Mouse (Mus musculus) layer of hippocampus, adult 8-10 months (tissue): Measurements from ENCODE around the gene Map1lc3a. TPM values are rescaled to one million over a fixed set of nuclear protein-coding genes. Genes with fewer than 3 reads are reported as not detected.

Experiments used
- DNase-seq, 2 experiments: peaks; one replicate each; pipeline ENCODE4 v3.0.0; 2022; ENCODE audit warnings: low spot score in 2 of 2
- total RNA-seq, 4 experiments: library from RNA; stranded (reverse); gene quantifications; 2 replicates each; pipeline ENCODE4 v1.2.4; 2022

Map1lc3a gene
- 100 to 1,000 TPM; 208 to 237 (median 223) TPM for total RNA-seq

DNA sequence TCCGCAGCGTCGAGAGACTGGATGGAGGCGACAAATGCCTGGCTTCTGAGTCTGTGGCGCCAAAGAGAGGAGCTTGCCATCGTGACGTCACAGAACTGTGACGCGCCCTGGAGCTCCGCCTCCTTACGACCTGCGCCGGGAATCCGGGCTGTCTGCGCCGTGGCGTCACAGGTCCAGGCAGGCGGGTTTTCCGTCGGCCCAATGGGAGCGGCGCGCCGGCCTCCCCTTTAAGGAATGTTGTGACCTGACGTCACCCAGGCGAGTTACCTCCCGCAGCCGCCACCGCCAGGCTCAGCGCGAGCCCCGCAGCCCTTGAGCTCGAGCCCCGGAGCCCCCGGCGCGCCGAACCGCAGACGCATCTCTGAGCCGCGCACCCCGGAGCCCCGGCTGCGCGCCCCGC, at the start of gene Map1lc3a:
Gene Map1lc3a (plus strand): TSS at position 103 of the 400 bp plus-strand sequence.
- DNase-seq: peak; percentile 95 to 99

DNA sequence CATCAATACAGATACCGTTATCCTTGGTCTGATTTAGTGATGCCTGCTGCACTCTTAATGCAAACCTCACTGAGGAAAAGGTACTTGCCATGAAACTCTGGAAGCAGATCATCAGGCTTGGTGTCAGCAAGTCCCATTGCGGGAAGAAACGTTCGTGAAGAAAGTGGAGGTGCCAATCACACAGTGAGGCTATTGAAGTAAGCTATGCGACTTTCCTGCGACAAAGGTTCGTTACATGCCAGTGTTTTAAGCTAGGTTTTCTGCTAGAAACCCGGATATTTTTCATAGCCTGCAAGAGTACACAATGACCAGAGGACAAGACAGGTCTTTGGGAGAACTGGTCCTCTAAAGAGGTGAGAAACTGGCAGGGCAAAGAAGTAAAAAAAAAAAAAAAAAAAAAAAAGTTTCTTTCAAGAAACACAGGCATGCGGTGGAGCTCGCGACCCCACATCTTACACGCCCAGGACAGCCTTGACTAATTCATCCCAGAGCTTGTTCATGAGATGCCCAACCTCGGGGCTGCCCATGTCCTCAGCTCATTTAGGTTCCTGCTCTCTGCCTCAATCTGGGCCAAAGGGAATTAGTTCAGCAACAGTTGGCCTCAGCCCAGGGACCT, 40.2 kb upstream of the Map1lc3a start:
- no peak for DNase-seq

DNA sequence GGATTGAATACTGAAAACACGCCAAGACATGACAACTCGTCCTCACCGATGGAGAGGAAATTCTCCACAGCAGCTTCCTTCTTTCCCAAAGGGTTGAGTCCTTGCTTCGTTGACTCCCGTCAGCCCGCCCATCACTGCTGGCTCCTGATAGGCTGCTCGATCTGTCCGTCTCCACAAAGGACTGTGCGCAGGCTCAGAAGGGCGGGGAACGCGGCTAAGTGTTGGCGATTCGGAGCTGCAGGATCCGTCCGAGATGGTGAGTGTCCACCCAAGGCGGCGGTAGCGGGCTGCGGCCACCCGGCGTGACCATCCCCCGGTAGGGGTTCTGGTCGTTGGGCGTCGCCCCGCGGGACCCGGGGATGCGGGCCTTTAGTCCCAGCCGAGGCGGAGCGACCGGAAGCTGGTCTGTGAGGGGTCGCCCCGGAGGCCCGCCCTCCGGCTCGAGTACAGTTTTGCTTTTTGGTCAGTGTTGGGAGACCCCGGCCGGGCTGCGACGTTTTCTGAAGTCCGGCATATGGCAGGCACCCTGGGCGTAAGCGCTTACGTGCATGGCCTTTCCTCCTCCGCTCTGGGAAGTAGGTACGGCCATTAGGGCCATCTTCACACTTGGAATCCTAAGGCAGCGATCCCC, 39.6 kb upstream of the Map1lc3a start, which contains the start of gene Dynlrb1:
Gene Dynlrb1 (plus strand): TSS at position 172 of the 631 bp plus-strand sequence.
- DNase-seq: peak; percentile 96 to 100

DNA sequence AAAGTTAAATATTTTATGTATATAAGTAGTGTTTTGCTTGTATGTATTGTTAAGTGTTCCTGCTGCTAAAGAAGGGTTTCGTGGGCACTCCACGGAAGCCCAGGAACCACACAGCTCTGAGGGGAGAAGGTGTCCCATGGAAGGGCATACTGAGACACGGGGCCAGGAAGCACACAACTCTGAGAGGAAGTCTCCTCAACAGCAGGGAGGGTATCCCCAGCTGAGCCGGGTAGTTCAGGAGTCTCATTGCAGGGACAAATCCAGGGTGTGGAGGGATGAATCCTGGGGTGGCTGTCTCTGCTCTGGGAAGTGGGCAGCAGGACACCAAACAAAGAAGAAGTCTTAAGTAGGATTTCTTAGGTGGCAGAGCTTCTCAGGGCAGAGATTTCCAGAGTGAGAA, 38.8 kb upstream of the Map1lc3a start:
- no peak for DNase-seq

DNA sequence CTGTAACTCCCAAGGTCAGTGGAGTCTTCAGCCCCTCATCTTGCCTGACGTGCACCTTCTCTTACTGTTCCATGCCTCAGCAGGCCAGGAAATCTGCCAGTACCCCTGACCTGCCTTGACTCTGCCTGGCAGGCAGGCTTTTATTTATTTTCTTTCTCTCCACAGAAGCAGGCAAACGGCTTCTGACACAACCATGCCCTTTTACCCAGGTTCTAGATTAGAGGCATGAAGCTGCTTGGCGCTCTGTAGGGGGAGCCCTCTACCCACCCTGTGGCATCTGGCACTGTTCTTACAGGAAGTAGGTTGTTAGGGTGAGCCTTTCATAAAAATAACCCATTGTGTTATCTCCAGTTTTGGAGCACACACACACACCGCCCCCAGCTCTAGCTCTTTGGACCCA, 35.2 kb upstream of the Map1lc3a start:
- DNase-seq: no peak

DNA sequence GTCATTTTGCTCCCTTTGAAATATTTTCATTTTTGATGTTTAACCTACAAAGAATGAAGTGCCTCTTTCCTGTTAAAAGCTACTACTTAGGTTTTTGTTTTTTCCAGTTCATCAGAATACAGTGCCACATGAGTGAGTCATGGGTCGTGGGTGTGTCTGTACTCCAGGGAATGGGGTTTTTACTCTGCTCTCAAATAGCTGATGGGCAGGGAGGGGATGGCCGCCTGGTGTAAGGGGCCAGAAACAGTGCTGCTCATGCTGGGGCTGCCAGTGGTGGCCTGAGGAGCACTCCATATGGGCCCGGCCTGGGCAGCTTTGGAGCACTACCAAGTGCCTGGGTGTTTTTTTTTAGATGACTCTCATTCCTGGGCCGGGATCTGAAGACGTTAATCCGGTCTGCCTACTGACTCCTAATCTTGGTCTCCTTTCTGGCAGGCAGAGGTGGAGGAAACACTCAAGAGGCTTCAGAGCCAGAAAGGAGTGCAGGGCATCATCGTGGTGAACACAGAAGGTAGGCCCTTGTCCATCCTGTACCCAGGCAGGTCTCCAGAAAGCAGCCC, 33.7 kb upstream of the Map1lc3a start:
- DNase-seq: no peak

DNA sequence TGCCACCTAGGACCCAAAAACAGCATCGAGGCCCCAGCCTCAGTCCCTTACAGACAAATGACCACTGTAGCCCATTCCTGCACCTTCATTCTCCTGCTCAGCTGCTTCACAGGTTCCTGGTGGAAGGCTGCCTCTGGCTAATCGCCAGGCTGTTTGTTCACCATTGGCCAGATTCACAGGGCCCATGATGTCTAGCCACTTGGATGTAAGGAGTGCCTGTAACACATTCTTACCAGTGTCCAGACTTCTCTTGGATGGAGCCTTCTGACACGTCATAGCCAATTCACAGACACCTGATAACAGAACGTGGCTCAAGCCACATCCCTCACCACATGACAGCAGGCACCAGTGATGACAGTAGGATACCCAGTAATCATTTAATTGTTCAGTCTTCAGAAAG, 29.9 kb upstream of the Map1lc3a start:
- no peak for DNase-seq

DNA sequence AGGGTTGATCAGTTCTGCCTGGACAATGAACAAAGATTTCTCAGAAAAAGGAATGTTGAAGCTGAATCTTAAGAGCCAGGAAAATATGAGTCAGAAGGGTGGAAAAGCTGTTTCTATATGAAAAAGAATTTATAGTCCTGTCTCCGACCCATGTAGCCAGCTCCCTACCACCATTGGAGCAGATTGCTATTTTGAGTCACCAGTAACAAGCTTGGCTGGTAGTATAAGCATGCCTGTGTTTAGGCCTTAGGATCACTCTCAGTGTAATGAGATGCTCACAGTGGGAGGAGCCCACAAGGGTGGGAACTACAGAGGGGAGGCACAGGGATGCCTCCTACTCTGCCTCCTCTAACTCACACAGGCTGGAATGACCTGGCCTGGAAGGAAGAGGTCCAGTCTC, 27.9 kb upstream of the Map1lc3a start:
- DNase-seq: no peak

DNA sequence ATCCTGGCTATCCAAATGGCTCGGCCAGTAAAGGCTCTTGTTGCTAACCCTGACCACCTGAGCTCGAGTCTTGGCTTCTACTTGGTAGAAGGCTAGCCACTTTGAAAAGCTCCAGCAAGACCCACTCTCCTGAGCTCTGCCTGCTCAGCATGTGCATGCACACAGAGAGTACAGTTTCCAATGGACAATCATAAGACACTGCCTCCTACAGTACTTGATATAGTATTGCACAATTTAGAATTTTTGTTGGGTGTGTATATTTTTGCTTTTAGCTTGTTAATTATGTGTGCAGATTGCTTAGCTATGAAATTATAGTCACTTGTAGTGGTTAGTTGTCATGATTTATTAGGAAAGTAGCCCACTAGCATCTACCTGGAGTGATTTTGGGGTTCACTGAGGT, 27.4 kb upstream of the Map1lc3a start:
- DNase-seq: no peak

DNA sequence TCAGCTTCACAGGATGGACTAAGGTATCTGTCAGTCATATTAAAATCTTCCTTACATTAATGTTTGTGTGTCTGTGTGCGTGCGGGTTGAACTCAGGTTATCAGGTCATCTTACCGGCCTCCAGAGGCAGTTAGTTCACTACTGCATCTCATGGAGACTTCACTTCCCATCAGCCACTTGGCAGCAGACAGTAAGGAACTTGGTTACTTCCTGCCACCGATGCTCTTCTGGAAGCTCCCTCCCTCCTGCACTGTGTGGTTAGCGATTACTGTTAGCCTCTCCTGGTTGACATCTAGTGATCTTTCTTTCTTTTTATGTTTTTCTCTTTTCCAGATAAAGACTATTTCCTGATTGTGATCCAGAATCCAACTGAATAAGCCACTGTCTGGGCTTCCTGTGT, 26.5 kb upstream of the Map1lc3a start:
- DNase-seq: no peak

DNA sequence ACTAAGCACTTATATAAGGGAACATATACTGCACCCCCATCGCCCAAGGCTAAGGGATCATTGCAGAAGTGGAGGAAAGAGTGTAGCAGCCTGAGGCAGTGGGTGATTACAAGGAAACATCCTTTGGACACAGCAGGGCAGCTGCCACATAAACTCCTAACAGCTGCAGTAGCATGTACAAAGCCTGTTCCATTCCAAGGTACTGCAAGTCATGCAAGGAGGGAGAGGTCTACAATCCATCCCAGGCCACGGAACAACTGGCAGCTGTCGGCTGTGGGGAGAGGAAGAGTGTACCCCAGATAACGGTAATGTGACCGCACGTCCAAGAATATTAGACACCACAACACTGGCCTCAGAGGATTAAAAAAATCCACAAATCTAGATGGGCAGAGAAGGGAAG, 10.6 kb upstream of the Map1lc3a start:
- no peak for DNase-seq

DNA sequence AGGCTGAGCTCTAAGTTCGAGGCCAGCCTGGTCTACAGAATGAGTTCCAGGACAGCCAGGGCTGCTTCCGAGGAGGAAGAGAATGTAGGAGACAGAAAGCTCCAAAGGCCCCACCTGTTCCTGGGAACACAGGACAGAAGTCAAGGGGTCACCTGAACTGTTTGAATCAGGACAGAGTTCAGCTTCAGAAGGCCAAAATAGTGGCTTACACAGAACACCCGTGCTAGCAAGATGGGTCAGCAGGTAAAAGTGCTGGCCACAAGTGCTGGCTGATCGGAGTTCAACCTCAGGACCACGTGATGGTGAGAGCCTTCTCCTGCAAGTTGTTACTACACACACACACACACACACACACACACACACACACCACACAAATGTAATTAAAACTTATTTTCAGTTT, 9.2 kb upstream of the Map1lc3a start:
- DNase-seq: no peak

DNA sequence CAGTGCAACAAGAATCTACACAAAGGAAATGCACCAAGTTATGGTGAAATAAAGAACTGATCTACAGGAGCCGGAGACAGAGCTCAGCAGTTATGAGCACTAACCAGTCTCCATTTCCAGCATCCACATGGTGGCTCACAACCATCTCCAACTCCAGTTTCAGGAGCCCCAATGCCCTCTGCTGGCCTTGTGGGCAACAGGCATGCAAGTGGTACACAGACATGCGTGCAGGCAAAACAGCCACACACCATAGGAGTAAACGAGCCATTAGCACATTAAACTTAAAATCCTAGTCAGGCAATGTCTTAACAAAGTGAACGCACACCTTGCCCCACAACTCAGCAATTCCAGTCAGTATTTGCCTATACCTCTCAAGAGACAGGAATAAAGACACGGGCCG, 4.1 kb upstream of the Map1lc3a start:
- DNase-seq: no peak

DNA sequence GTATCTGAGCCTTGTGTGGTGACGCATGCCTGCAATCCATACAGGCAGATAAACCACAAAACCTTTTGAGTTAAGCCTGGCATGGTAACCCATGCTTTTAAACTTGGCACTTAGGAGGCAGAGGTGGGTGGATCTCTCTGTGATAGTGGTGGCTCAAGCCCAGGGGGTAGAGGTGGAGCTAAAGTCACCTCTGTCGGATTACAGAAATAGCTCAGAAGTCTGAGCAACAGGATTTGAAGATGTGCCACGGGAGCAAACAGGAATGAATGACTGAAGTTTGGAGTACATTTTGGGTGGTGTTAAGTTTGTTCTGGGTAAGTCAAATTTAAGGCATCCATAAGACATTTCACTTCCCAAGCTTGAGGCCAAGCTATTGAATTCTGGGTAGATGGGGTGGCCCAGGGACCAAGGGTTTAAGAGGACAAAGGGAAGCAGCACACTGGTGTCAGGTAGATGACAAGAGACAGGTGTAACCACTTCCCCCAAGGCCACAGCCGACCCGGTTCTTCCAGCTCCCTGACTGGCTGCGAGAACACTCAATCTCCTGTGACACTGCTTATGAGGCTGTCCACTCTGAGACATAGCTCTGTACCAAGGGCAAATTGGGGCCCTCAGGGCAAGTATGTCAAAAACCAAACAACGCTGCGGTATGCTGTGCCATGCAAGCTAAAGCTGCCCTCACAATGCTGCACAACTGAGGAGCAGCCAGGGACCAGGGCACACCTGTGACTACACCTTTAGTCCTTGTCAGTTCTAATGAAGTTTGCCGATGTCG, 3.5 kb upstream of the Map1lc3a start:
- no peak for DNase-seq

DNA sequence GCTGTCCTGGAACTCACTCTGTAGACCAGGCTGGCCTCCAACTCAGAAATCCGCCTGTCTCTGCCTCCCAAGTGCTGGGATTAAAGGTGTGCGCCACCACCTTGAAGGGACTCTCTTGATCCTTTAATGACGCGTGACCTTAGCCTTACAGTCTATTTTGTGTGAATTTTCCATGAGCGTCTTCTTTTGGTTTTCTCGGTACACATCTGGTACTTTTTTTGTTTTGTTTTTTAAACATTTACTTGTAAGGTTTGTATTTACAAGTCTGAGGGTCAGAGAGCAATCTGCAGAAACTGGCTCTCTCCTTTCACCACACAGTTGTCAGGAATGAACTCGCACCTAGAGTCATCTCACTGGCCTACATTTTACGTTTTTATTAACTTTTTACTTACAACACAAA, 2.5 kb upstream of the Map1lc3a start:
- DNase-seq: no peak

DNA sequence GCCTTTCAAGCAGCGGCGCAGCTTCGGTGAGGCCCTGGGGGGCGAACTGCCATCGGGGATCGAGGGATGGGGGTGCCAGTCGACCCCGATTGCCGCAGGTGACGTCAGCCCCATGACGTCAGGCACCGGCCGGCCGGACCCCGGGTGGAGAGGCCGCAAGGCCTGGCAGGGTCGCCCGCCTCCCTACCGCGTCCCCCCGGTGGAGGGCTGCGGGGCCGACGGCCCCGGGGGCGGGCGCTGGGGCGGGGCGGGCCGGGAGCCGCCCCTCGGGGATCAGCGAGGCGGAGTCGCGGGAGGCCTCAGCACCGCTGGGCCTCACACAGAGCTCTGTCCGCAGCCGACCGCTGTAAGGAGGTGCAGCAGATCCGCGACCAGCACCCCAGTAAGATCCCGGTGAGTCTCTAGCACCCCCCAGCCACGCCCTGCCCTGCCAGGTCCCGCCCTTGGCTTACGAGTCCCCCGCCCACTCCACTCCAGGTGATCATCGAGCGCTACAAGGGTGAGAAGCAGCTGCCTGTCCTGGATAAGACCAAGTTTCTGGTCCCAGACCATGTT, 601 bp downstream of the Map1lc3a start:
- DNase-seq: peak; percentile 35 to 46

DNA sequence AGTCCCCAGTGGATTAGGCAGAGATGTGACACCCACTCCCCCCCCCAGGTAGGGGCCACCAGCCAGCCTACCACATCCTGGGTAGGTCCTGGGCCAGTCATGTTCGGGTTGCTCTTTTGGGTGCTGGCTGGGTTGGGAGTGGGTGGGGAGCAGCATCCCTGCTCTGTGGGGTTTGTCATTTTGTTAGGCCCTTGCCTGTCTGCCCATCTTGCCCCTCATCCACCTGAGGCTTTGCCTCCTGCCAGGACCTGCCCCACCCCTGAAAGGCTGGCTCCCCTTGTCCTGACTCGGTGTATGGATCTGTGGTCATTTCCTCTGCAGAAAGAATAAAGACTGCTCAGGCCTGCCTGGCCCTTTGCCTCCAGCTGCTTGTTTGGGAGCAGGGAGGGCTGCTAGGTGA, 1.6 kb downstream of the Map1lc3a start:
- DNase-seq: no peak

DNA sequence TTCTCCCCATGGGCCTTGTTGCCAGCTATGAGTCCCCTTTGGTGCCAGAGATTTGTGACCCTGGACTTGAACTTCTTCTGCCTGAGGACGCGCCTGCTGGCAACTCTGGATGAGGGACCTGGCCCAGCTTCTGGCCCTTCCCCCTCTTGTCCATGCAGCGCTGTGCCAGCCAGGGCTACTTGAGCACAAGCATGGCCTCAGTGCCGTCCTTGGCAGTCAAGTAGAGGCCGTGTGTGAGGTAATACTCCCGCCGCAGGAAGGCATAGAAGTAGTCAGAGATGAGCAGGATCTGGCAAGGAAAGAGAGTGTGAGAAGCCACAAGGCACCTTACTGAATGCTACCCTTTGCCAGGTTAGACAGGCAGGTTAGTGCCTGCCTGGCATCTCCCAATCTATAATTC, 2.3 kb downstream of the Map1lc3a start:
- DNase-seq: peak in 1 of 2 experiments; percentile 28

DNA sequence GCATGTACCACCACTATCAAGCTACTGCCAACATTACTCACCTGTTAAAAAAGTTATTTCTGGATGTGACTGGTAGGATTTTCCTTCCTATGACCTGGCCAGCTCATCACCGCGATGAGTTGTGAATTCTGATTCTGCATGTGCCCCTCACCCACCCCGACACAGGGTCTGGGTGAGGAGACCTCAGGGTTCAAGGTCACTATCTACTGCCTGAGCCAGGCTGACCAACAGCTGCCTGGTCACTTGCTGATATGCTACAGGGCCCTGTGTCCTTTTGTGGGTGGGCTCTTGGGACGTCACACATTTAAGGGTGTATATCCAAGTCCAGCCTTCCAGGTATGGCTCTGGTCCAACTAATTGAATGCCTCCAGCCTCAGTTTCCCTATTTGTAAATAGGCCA, 3.1 kb downstream of the Map1lc3a start:
- DNase-seq: no peak

DNA sequence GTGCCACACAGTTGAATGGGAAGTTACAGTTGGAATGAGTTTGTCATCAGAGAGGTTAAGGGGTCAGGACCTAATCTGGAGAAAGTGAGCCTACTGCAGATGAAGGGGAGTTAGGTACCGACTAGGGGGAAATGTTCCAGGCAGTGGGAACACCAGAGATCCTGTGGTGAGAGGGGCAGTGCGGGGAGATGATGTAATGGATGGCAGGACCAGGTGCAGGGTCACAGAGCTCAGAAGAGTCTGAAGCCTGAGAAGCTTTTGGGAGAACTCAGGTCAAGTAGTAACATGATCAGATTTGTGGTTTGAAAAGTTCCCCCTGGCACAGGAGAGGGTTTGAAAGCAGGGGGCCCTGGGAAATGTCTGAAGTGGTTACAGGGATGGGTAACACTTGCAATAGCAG, 4.0 kb downstream of the Map1lc3a start:
- DNase-seq: no peak

DNA sequence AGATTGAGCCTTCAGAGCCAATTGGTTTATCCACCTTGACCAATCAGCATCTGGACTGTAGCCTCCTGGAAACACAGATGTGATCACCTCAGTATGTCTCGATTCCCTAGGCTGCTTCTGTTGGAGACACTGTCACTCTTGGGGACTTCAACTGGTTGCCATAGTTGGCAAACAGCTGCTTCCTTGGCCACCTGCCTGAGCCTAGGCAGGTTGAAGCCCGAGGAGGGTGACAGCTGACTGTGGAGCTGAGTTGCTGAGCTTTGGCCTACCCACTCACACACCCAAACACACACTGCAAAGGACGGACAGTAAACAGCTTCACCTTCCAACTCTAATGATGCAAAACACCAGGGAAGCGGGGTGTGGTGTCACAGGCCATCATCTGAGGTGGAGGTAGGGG, 7.7 kb downstream of the Map1lc3a start:
- peak in 1 of 2 experiments; percentile 19 for DNase-seq

DNA sequence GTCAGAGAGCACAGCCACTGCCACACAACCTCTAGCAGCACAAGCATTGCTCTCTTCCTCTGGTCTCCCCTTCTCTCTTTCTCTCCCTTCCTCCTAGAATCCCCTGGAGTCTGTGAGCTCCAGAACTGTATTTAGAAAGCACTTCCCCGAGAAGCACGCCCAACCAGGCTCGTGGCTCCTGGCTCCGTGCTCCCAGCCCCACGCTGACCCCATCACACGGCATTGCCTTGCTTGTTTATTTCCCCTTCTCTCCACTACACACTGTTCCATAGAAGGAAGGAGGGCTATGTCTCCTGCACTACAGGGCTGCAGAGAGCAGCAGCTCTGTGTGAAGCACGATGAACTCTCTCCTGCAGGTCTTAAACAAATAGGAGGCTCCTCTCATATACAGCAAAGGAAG, 8.6 kb downstream of the Map1lc3a start:
- DNase-seq: no peak
